Mouse (Mus musculus) thymus, adult 2 months (tissue): ENCODE measurements around the gene Rnase4. TPM values are rescaled to one million over a fixed set of nuclear protein-coding genes. Genes with fewer than 3 reads are reported as not detected.
"Not testable (repeated sequence)": the region's sequence is repeated elsewhere in the genome, so short reads cannot be mapped to it uniquely, and the experiment has no call there.

ENCODE experiments used
- DNase-seq: peaks from one replicate; pipeline ENCODE4 v3.0.0; 2021
- H3K27ac ChIP-seq: fragments of 200-500 bp; 2 replicates; pipeline ENCODE4 v1.5.1; 2012; ENCODE audit warnings: low read length, control low read depth; ENCODE audit not compliant: control insufficient read depth, insufficient read depth
- H3K27me3 ChIP-seq: fragments of 200-500 bp; 2 replicates; pipeline ENCODE4 v1.6.1; 2012; ENCODE audit warnings: mild to moderate bottlenecking, low read length, moderate library complexity, mixed read lengths; ENCODE audit not compliant: control insufficient read depth, insufficient read depth
- H3K36me3 ChIP-seq: fragments of 200-500 bp; 2 replicates; pipeline ENCODE4 v1.6.1; 2012; ENCODE audit warnings: mild to moderate bottlenecking, low read length, moderate library complexity; ENCODE audit not compliant: control insufficient read depth, insufficient read depth
- H3K4me1 ChIP-seq: fragments of 200-500 bp; replicated peaks from 2 replicates; pipeline ENCODE4 v1.6.1; 2012; ENCODE audit warnings: low read length; ENCODE audit not compliant: control insufficient read depth, insufficient read depth
- H3K4me3 ChIP-seq: fragments of 200-500 bp; 2 replicates; pipeline ENCODE4 v1.5.1; 2012; ENCODE audit warnings: mild to moderate bottlenecking, low read length, control low read depth, moderate library complexity; ENCODE audit not compliant: control insufficient read depth, insufficient read depth
- CTCF ChIP-seq: fragments of 200-500 bp; IDR thresholded peaks from 2 replicates; pipeline ENCODE4 v1.5.1; 2012; ENCODE audit warnings: mild to moderate bottlenecking, control low read depth, low read length, moderate library complexity, borderline replicate concordance; ENCODE audit not compliant: control insufficient read depth, poor library complexity, insufficient read depth; ENCODE audit errors: extremely low read depth
- POLR2A ChIP-seq: fragments of 200-500 bp; IDR thresholded peaks from 2 replicates; pipeline ENCODE4 v1.6.1; 2012; ENCODE audit warnings: mild to moderate bottlenecking, low read length, control low read depth, moderate library complexity; ENCODE audit not compliant: control insufficient read depth, poor library complexity, insufficient read depth; ENCODE audit errors: extremely low read depth
- WGBS: fragments of 180-500 bp; shearing (Covaris S2); methylation state at CpG from one replicate; pipeline ENCODE4 v1.1.7; 2018; 5-methylcytosine and 5-hydroxymethylcytosine counted together
- polyA plus RNA-seq: library from polyadenylated mRNA; depleted of rRNA; stranded (reverse); fragments of >200 nt; gene quantifications from 2 replicates; pipeline ENCODE4 v1.2.3, GENCODE M21; 2012

Gene Rnase4
- polyA plus RNA-seq, 1 experiment: 52.1 TPM

- no peak overlapping the region for H3K27ac ChIP-seq
- H3K36me3 ChIP-seq: no peaks in the 10 kb centered on the region
- TF ChIP-seq POLR2A (no peak), CTCF (no peak)
- DNase-seq: no peak
- no peak overlapping the region for H3K4me3 ChIP-seq
- no peaks in the 10 kb centered on the region for H3K27me3 ChIP-seq
- 61% methylated on average over 5 of the region's 5 CpGs for WGBS
- peaks cover 8% of the 10 kb centered on the region; the same call in 1 of the 2 replicates for H3K4me1 ChIP-seq
Measured at GRCm38 (mm10) chr14:51094096-51094875, 3.4 kb downstream of the Rnase4 start.

DNA sequence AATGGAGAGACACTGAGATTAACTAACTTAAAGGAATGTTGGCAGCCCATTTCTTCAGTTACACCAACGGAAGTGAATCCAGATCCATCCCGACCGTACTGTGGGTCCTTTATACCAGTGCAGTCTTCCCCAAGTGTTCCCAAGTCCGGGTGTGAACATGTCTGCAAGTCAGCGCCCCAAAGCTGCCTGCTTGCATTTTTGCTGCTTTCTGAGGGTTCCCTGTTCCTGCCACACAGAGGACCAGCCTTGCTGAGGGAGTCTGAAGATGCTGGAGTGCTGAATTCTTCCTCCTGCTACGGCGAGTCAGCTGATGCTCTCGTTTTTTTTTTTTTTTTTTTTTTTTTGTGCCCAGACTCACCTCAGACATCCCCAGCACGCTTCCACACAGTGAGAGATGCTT, 4.0 kb downstream of the Rnase4 start:
- Histone ChIP-seq H3K27ac (no peak overlapping the region), H3K4me3 (no peak overlapping the region), H3K4me1 (peaks cover 8% of the 10 kb centered on the region; the same call in 1 of the 2 replicates), H3K36me3 (no peaks in the 10 kb centered on the region), H3K27me3 (no peaks in the 10 kb centered on the region)
- TF ChIP-seq POLR2A (no peak), CTCF (no peak)
- 83% methylated on average over 9 of the region's 9 CpGs for WGBS
- no peak for DNase-seq

DNA sequence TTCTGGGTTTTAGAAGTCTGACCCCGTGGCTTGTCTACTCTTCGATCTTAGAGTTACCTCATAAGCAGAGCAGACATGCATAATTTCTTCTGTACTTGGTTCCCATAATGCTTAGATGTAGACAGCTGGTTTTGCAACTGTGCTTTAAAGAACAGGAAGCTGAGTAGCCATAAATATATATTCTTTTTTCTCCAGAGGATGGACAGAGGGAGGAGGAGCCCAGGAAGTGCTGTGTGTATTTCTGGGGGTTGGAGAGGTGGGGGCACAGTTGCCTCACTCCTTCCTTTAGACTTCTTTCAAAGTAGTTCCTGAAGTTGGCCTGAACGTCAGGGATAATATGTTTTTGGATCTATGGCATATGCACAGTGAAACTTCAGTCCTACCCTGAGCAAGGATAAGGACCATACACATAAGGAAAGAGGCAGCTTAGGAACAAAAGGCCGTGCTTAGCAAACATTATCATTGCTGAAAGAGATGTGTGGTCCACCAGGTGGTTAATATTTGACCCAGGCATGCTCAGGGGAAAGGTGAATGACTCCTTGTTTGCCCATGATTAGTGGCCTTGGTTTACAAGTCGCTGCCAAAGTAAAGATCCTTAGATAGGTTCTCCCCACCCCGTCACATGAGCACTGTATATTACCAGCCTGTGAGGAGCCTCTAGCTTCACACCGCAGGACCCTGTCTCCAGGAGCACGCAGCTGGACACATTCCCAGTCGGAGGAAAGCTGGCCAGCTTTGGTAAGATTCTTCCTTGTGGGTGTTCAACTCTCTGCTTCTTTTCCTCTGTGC, 5.1 kb downstream of the Rnase4 start:
- TF ChIP-seq POLR2A (no peak), CTCF (no peak)
- Histone ChIP-seq H3K27ac (no peak overlapping the region), H3K4me3 (no peak overlapping the region), H3K36me3 (no peaks in the 10 kb centered on the region), H3K4me1 (peaks cover 5% of the 10 kb centered on the region; the same call in 1 of the 2 replicates), H3K27me3 (no peaks in the 10 kb centered on the region)
- WGBS: 57% methylated on average over 9 of the region's 9 CpGs
- DNase-seq: no peak

GRCm38 (mm10) chr14:51098300-51098699, 7.4 kb downstream of the Rnase4 start:
- H3K27me3 ChIP-seq, H3K4me3 ChIP-seq, H3K36me3 ChIP-seq, H3K4me1 ChIP-seq, H3K27ac ChIP-seq: not testable (repeated sequence)
- WGBS: 47% methylated on average over 1 of the region's 1 CpGs
- DNase-seq: peak; percentile 78

GRCm38 (mm10) chr14:51098921-51099320, 8.0 kb downstream of the Rnase4 start:
- TF ChIP-seq CTCF (no peak), POLR2A (no peak)
- no peaks in the 10 kb centered on the region for H3K27me3 ChIP-seq
- no peak overlapping the region for H3K27ac ChIP-seq
- no peaks in the 10 kb centered on the region for H3K4me1 ChIP-seq
- no peaks in the 10 kb centered on the region for H3K36me3 ChIP-seq
- no peak overlapping the region for H3K4me3 ChIP-seq
- 97% methylated on average over 11 of the region's 11 CpGs for WGBS
- no peak for DNase-seq

- Histone ChIP-seq H3K4me3 (no peak overlapping the region), H3K36me3 (no peaks in the 10 kb centered on the region), H3K27ac (no peak overlapping the region), H3K4me1 (no peaks in the 10 kb centered on the region), H3K27me3 (no peaks in the 10 kb centered on the region)
- DNase-seq: no peak
- 89% methylated on average over 9 of the region's 9 CpGs for WGBS
- TF ChIP-seq POLR2A (no peak), CTCF (no peak)
Measured at GRCm38 (mm10) chr14:51101284-51101683, 10.4 kb downstream of the Rnase4 start.
